Mouse (Mus musculus): ENCODE results near the gene Atp1a2. TPM values are rescaled to one million over a fixed set of nuclear protein-coding genes. Genes with fewer than 3 reads are reported as not detected.

The Atp1a2 gene
- total and polyA plus RNA-seq, 2 experiments from 2014 or later, result 119 to 572 TPM

- H3K36me3 ChIP-seq (ENCODE audit: insufficient read depth, low read length), result 0 out of 2 replicates have a peak, but pooled peaks cover 3% of the 10 kb centered on the region
- DNase-seq (ENCODE audit: low spot score), result no peak
- H3K9ac ChIP-seq (replicated peaks; ENCODE audit: low read length), result 0 out of 2 replicates have a peak overlapping the region, but pooled peaks have one; percentile 45
- no peaks in the 10 kb centered on the region for H3K9me3 ChIP-seq (ENCODE audit: low read length)
- TF ChIP-seq CTCF (IDR thresholded peaks at IDR 0.05; ENCODE audit: low read depth), result peak; percentile 29
- ATAC-seq, result no peak
- no peak overlapping the region for H3K27ac ChIP-seq
- no peaks in the 10 kb centered on the region for H3K27me3 ChIP-seq (ENCODE audit: insufficient read depth, low read length)
- H3K4me1 ChIP-seq (ENCODE audit: insufficient read depth, low read length), result peaks cover 8% of the 10 kb centered on the region
- peak overlapping the region; percentile 45 for H3K4me3 ChIP-seq (ENCODE audit: low read length)
- peak overlapping the region; percentile 74 for H3K4me2 ChIP-seq (ENCODE audit: low read depth, low read length)
- 63% methylated on average over 11 of the region's 11 CpGs for WGBS
These were observed 28.8 kb upstream of the Atp1a2 start for GRCm38 (mm10) chr1:172326684-172327083.

DNA sequence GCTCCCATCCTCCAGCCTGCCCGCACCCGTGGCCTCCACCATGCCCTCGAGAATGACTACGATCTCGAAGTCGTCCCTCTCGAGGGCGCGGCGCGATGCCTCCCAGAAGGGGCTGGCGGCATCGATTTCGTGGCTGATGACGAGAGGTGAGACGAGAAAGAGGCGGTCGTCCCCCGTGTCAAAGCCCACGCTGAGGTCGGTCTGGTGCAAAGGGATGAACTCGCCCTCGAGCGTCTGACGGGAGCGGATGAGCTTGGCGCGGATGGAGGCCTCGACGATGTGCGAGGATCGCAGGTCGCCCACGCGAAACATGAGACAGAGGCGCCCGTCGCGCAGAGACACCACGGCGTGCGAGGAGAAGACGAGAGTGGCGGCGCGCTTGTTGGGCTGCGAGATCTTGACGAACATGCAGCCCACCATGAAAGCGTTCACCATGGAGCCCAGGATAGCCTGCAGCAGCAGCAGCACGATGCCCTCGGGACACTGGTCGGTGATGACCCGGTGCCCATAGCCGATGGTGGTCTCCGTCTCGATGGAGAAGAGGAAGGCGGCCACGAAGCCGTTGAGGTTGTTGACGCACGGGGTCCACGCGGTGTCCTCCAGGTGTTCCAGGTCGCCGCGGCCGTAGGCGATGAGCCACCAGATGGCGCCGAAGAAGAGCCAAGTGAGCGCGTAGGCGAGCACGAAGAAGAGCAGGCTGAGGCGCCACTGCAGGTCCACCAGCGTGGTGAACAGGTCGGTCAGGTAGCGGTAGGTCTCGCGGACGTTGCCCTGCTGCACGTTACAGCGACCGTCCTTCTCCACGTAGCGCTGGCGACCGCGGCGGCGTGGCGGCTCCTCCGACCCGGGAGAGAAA is 28.0 kb upstream of the Atp1a2 start:
- ATAC-seq, result peak; percentile 54
- Histone ChIP-seq H3K27me3 (ENCODE audit: insufficient read depth, low read length) (no peaks in the 10 kb centered on the region), H3K4me3 (ENCODE audit: low read length) (peak overlapping the region; percentile 45), H3K4me1 (ENCODE audit: insufficient read depth, low read length) (peaks cover 8% of the 10 kb centered on the region), H3K9me3 (ENCODE audit: low read length) (no peaks in the 10 kb centered on the region), H3K9ac (replicated peaks; ENCODE audit: low read length) (0 out of 2 replicates have a peak overlapping the region, but pooled peaks have one; percentile 45), H3K27ac (no peak overlapping the region), H3K4me2 (ENCODE audit: low read depth, low read length) (peak overlapping the region; percentile 74), H3K36me3 (ENCODE audit: insufficient read depth, low read length) (0 out of 2 replicates have a peak, but pooled peaks cover 3% of the 10 kb centered on the region)
- peak; percentile 89 for TF ChIP-seq CTCF (IDR thresholded peaks at IDR 0.05; ENCODE audit: low read depth)
- WGBS, result 24% methylated on average over 94 of the region's 94 CpGs
- peak; percentile 84 for DNase-seq (ENCODE audit: low spot score)

DNA sequence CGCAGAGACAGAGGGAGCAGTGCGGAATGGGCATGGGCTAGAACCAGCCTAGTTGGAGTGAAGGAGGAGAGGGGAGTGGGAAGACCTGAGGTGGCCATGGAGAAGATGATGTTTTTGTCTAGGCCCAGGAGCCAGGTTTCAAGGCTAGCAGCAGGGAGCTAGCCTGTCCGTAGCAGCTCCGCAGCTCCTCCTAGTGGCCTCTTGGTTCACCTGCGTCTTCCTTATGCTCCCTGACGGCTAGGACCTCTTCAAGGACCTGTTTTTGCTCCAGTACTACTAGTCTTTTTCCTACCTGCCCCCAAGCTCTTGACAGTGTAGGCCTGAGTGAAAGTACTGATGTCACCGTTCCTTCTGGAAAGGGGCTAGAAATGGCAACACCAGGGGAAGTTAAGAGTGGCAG is 26.9 kb upstream of the Atp1a2 start:
- H3K9me3 ChIP-seq (ENCODE audit: low read length), result no peaks in the 10 kb centered on the region
- H3K4me3 ChIP-seq (ENCODE audit: low read length), result no peak overlapping the region
- no peak overlapping the region for H3K27ac ChIP-seq
- 19% methylated on average over 7 of the region's 7 CpGs for WGBS
- ATAC-seq, result peak; percentile 38
- TF ChIP-seq CTCF (IDR thresholded peaks at IDR 0.05; ENCODE audit: low read depth), result peak; percentile 95
- 0 out of 2 replicates have a peak, but pooled peaks cover 3% of the 10 kb centered on the region for H3K36me3 ChIP-seq (ENCODE audit: insufficient read depth, low read length)
- no peaks in the 10 kb centered on the region for H3K27me3 ChIP-seq (ENCODE audit: insufficient read depth, low read length)
- H3K9ac ChIP-seq (replicated peaks; ENCODE audit: low read length), result no peak overlapping the region
- no peak overlapping the region for H3K4me2 ChIP-seq (ENCODE audit: low read depth, low read length)
- peaks cover 8% of the 10 kb centered on the region for H3K4me1 ChIP-seq (ENCODE audit: insufficient read depth, low read length)
- peak; percentile 91 for DNase-seq (ENCODE audit: low spot score)

DNA sequence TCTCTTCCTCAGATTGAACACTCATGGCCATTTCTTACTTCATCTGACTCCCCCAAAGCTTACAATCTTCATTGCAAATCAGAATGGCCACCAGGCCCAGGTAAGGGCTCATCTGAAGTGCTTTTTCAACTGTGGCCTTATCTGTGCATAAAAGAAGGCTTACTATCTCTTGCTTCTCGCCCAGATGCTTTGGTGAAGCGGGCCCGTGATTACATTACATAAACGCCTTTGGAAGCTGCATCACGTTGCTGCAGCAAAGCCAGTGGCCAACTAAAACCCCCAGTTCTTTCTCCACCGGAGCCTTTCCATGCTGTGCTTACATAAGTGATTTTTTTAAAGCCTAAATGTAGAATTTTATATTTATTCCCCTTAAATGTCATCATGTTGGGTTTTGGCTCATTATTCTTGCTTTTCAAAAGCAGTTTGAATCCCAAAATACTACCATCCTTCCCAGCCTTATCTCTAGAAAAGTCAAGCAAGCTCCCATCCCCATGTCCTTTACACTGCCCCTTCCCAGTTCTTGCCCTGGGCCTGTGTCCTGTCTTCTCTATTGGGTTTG is 26.0 kb upstream of the Atp1a2 start:
- no peaks in the 10 kb centered on the region for H3K9me3 ChIP-seq (ENCODE audit: low read length)
- TF ChIP-seq CTCF (IDR thresholded peaks at IDR 0.05; ENCODE audit: low read depth), result no peak
- DNase-seq (ENCODE audit: low spot score) (no peak), ATAC-seq (no peak)
- no peak overlapping the region for H3K4me2 ChIP-seq (ENCODE audit: low read depth, low read length)
- no peak overlapping the region for H3K27ac ChIP-seq
- no peaks in the 10 kb centered on the region for H3K27me3 ChIP-seq (ENCODE audit: insufficient read depth, low read length)
- no peak overlapping the region for H3K4me3 ChIP-seq (ENCODE audit: low read length)
- H3K9ac ChIP-seq (replicated peaks; ENCODE audit: low read length), result no peak overlapping the region
- peaks cover 3% of the 10 kb centered on the region; the same call in 1 of the 2 replicates for H3K4me1 ChIP-seq (ENCODE audit: insufficient read depth, low read length)
- 0 out of 2 replicates have a peak, but pooled peaks cover 9% of the 10 kb centered on the region for H3K36me3 ChIP-seq (ENCODE audit: insufficient read depth, low read length)
- 78% methylated on average over 6 of the region's 6 CpGs for WGBS

DNA sequence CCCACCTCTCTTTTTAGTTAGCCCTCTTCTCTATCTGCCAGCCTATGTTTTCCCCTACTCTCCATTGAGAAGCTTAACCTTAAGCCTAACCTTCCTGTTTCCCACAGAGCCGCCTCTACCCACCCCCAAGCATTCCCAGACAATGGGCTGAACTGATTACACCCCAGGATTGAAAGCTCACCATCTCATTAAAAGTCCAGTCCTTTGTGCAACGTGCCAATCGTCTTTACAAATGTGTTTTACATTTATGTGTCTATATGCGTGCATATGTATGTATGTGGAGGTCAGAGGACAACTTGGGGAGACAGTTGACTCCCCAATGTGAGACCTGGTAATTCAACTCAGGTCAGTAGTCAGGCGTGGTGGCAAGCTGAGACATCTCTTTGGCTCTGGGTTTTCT is 25.4 kb upstream of the Atp1a2 start:
- Histone ChIP-seq H3K9ac (replicated peaks; ENCODE audit: low read length) (no peak overlapping the region), H3K27ac (no peak overlapping the region), H3K27me3 (ENCODE audit: insufficient read depth, low read length) (no peaks in the 10 kb centered on the region), H3K9me3 (ENCODE audit: low read length) (no peaks in the 10 kb centered on the region), H3K4me3 (ENCODE audit: low read length) (no peak overlapping the region), H3K4me2 (ENCODE audit: low read depth, low read length) (no peak overlapping the region), H3K36me3 (ENCODE audit: insufficient read depth, low read length) (0 out of 2 replicates have a peak, but pooled peaks cover 12% of the 10 kb centered on the region), H3K4me1 (ENCODE audit: insufficient read depth, low read length) (peaks cover 8% of the 10 kb centered on the region; the same call in 1 of the 2 replicates)
- no peak for TF ChIP-seq CTCF (IDR thresholded peaks at IDR 0.05; ENCODE audit: low read depth)
- WGBS, result 28% methylated on average over 5 of the region's 5 CpGs
- DNase-seq (ENCODE audit: low spot score) (no peak), ATAC-seq (no peak)

GRCm38 (mm10) chr1:172322725-172323124 is 24.9 kb upstream of the Atp1a2 start:
- Histone ChIP-seq H3K9me3 (ENCODE audit: low read length) (no peaks in the 10 kb centered on the region), H3K4me2 (ENCODE audit: low read depth, low read length) (no peak overlapping the region), H3K27me3 (ENCODE audit: insufficient read depth, low read length) (no peaks in the 10 kb centered on the region), H3K36me3 (ENCODE audit: insufficient read depth, low read length) (0 out of 2 replicates have a peak, but pooled peaks cover 16% of the 10 kb centered on the region), H3K27ac (no peak overlapping the region), H3K4me1 (ENCODE audit: insufficient read depth, low read length) (peaks cover 9% of the 10 kb centered on the region; the same call in 1 of the 2 replicates), H3K9ac (replicated peaks; ENCODE audit: low read length) (no peak overlapping the region), H3K4me3 (ENCODE audit: low read length) (no peak overlapping the region)
- 58% methylated on average over 13 of the region's 13 CpGs for WGBS
- TF ChIP-seq CTCF (IDR thresholded peaks at IDR 0.05; ENCODE audit: low read depth), result no peak
- ATAC-seq, result no peak
- DNase-seq (ENCODE audit: low spot score), result no peak

Data from hindbrain, postnatal 0 days (tissue).